Mouse (Mus musculus) bone marrow, adult 2 months (tissue): ENCODE measurements around the gene Cacna1c.

Experiments
- CTCF ChIP-seq: fragments of 200-500 bp; IDR thresholded peaks from 2 replicates; pipeline ENCODE4 v1.5.1; 2011; ENCODE audit warnings: low read length, control low read depth; ENCODE audit not compliant: control insufficient read depth, insufficient read depth
- POLR2A ChIP-seq: fragments of 200-500 bp; IDR thresholded peaks from 2 replicates; pipeline ENCODE4 v1.6.1; 2011; ENCODE audit warnings: low read depth, mild to moderate bottlenecking, control low read depth, low read length, borderline replicate concordance; ENCODE audit not compliant: control insufficient read depth

- no peak for TF ChIP-seq CTCF
- TF ChIP-seq POLR2A, result no peak
These were observed 309.2 kb downstream of the Cacna1c start for GRCm38 (mm10) chr6:118887032-118887431.
